ENCODE assay signal across 7 mouse cellular contexts in the genomic region with DNA sequence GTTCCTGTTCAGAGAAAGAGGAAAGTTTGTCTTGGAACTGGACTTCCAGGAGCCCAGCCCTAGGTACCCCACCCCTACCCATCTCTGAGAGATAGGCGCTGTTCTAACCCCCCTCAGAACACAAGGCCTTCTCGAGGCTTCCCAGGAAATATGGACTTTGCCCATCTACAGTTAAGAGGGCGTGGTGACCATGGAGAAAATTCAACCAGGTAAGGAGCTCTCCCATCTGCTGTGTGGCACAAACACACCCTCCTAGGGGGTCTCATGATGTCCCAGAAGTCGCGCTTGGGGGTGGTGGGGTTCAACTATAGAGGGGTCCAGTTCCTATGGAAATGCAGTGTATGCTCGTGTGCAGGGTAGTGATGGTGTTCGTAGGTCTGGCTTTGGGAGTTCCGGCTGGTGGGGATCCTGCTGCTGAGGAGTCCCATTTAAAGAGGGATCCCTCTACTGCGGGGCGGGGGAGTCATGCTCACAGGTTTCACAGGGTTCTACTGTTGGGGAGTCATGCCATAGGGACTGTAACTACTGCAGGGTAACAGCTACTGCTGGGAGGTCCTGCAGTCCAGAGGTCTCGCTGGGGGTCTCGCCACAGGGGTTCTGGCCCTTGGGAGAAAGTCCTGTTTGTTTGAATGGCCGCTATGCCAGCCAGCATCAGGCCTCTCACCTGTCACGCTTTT. TPM values are rescaled to one million over a fixed set of nuclear protein-coding genes. Genes with fewer than 3 reads are reported as not detected.
A peak's percentile ranks its signal among the peaks of the same experiment; 100 is the strongest.
DNase-seq lines count a peak whose midpoint lies in the region; ATAC-seq and TF ChIP-seq lines count a peak whose summit lies in the region.

No protein-coding gene starts in this region.

- peak overlapping the region; percentile 95 for H3K4me3 ChIP-seq in E14TG2a.4 (replicated peaks; ENCODE audit: low read length)
- H3K4me3 ChIP-seq in hindbrain, embryonic 14.5 days (replicated peaks; ENCODE audit: low read length): peak overlapping the region; percentile 71
- peak overlapping the region; percentile 79 to 88 for H3K4me3 ChIP-seq in liver, embryonic 14.5 days (ENCODE audit: insufficient read depth in 1 of 2, low read depth in 2 of 2, low read length in 2 of 2)

- H3K9me3 ChIP-seq in E14TG2a.4 (ENCODE audit: low read length): peaks cover 3% of the 10 kb centered on the region; the same call in 1 of the 2 replicates
- no peaks in the 10 kb centered on the region for H3K9me3 ChIP-seq in hindbrain, embryonic 14.5 days (ENCODE audit: control insufficient read depth, low read length)
- no peaks in the 10 kb centered on the region for H3K9me3 ChIP-seq in liver, embryonic 14.5 days (ENCODE audit: control insufficient read depth, low read length)

- peak overlapping the region; percentile 78 for H3K4me2 ChIP-seq in hindbrain, embryonic 14.5 days (replicated peaks)
- peak overlapping the region; percentile 84 for H3K4me2 ChIP-seq in liver, embryonic 14.5 days (ENCODE audit: low read depth)

- peak; percentile 13 for DNase-seq in A20 (ENCODE audit: low read depth, low spot score)
- no peak for DNase-seq in hindbrain, embryonic 14.5 days (ENCODE audit: low spot score)
- DNase-seq in liver, embryonic 14.5 days (ENCODE audit: low read depth in 3 of 3, low spot score in 3 of 3): no peak
- DNase-seq in spleen, postnatal 36 days (ENCODE audit: low spot score in 2 of 2): no peak
- no peak for DNase-seq in right cerebral cortex, adult 2 months (ENCODE audit: low spot score in 2 of 2)

- TF ChIP-seq EP300 in liver, embryonic 14.5 days (IDR thresholded peaks at IDR 0.05; ENCODE audit: low read depth): no peak

- H3K27ac ChIP-seq in hindbrain, embryonic 14.5 days: no peak overlapping the region
- no peak overlapping the region for H3K27ac ChIP-seq in liver, embryonic 14.5 days

- 22% methylated on average over 14 of the region's 14 CpGs for WGBS in hindbrain, embryonic 14.5 days
- WGBS in liver, embryonic 14.5 days (ENCODE audit: insufficient replicate concordance): 31% methylated on average over 14 of the region's 14 CpGs

- H3K9ac ChIP-seq in hindbrain, embryonic 14.5 days: peak overlapping the region; percentile 73
- H3K9ac ChIP-seq in liver, embryonic 14.5 days (replicated peaks): peak overlapping the region; percentile 97

- no peaks in the 10 kb centered on the region for H3K27me3 ChIP-seq in E14TG2a.4 (ENCODE audit: insufficient read depth, low read length)
- H3K27me3 ChIP-seq in hindbrain, embryonic 14.5 days (ENCODE audit: control insufficient read depth, insufficient read depth, low read length): peaks cover 27% of the 10 kb centered on the region
- no peaks in the 10 kb centered on the region for H3K27me3 ChIP-seq in liver, embryonic 14.5 days (ENCODE audit: control insufficient read depth, insufficient read depth, low read length)

- H3K4me1 ChIP-seq in E14TG2a.4 (replicated peaks; ENCODE audit: low read depth, low read length): peaks cover 79% of the 10 kb centered on the region
- H3K4me1 ChIP-seq in hindbrain, embryonic 14.5 days (replicated peaks; ENCODE audit: control insufficient read depth, insufficient read depth, low read length): no peaks in the 10 kb centered on the region; the same call in 1 of the 2 replicates
- H3K4me1 ChIP-seq in liver, embryonic 14.5 days (replicated peaks; ENCODE audit: control insufficient read depth in 2 of 2, insufficient read depth in 2 of 2, low read length in 1 of 2): peaks cover 22 to 35% of the 10 kb centered on the region in 2 experiments

- peaks cover 41% of the 10 kb centered on the region for H3K36me3 ChIP-seq in E14TG2a.4 (ENCODE audit: insufficient read depth, low read length)
- no peaks in the 10 kb centered on the region for H3K36me3 ChIP-seq in hindbrain, embryonic 14.5 days (replicated peaks; ENCODE audit: control insufficient read depth, insufficient read depth)
- H3K36me3 ChIP-seq in liver, embryonic 14.5 days (replicated peaks; ENCODE audit: control insufficient read depth, insufficient read depth, low read depth): no peaks in the 10 kb centered on the region; the same call in 1 of the 2 replicates

- no peak for TF ChIP-seq CTCF in E14TG2a.4 (conservative IDR thresholded peaks at IDR 0.05; ENCODE audit: low read length)
- TF ChIP-seq CTCF in liver, embryonic 14.5 days (IDR thresholded peaks at IDR 0.05; ENCODE audit: low read depth): no peak

- ATAC-seq in hindbrain, embryonic 14.5 days (ENCODE audit: low FRiP score): no peak
- no peak for ATAC-seq in liver, embryonic 14.5 days (ENCODE audit: insufficient read depth)
- no peak for ATAC-seq in activated CD4-positive, CD25-positive, alpha-beta regulatory T cell, adult 4 months

RNA-seq across cellular contexts. Expression of a gene that starts 0.9 kb away (rescaled TPM):
- polyA plus RNA-seq in hindbrain, embryonic 14.5 days (2014; fragmentation: Nextera tagmentation; extraction: Ambion mirVana): 11.7 and 12.6 TPM in 2 replicates
- 5.7 TPM in 2 replicates for polyA plus RNA-seq in liver, embryonic 14.5 days (2012; rRNA removed)
- polyA plus RNA-seq in liver, embryonic 14.5 days (2014; fragmentation: Nextera tagmentation; extraction: Ambion mirVana): 9.5 and 10.1 TPM in 2 replicates
- 1 to 10 TPM in 1 of 2 experiments, under 1 TPM in 1; 0.89 to 1.1 TPM for polyA plus RNA-seq in activated CD4-positive, CD25-positive, alpha-beta regulatory T cell, adult 4 months (2017; shearing (Covaris generic))

RNA-seq across cellular contexts. Expression of a gene that starts 40.6 kb away (rescaled TPM):
- polyA plus RNA-seq in hindbrain, embryonic 14.5 days (2014; fragmentation: Nextera tagmentation; extraction: Ambion mirVana): 331 and 347 TPM in 2 replicates
- 112 and 137 TPM in 2 replicates for polyA plus RNA-seq in liver, embryonic 14.5 days (2012; rRNA removed)
- polyA plus RNA-seq in liver, embryonic 14.5 days (2014; fragmentation: Nextera tagmentation; extraction: Ambion mirVana): 178 and 198 TPM in 2 replicates
- polyA plus RNA-seq in activated CD4-positive, CD25-positive, alpha-beta regulatory T cell, adult 4 months (2017; shearing (Covaris generic)): 10 to 100 TPM; 17.9 to 18.1 TPM

RNA-seq across cellular contexts. Expression of a gene that starts 54.4 kb away (rescaled TPM):
- not detected in 2 replicates for polyA plus RNA-seq in hindbrain, embryonic 14.5 days (2014; fragmentation: Nextera tagmentation; extraction: Ambion mirVana)
- polyA plus RNA-seq in liver, embryonic 14.5 days (2012; rRNA removed): not detected in 2 replicates
- polyA plus RNA-seq in liver, embryonic 14.5 days (2014; fragmentation: Nextera tagmentation; extraction: Ambion mirVana): not detected in 2 replicates
- polyA plus RNA-seq in activated CD4-positive, CD25-positive, alpha-beta regulatory T cell, adult 4 months (2017; shearing (Covaris generic)): not detected

Comparison
In these comparisons a context has a peak if more than half of its experiments do, and no peak if none do; other contexts are left out.
1. RNA of a gene that starts 40.6 kb away (polyA plus RNA-seq): 331 to 347 TPM in hindbrain, embryonic 14.5 days and 112 to 198 TPM in liver, embryonic 14.5 days; 17.9 to 18.1 TPM in activated CD4-positive, CD25-positive, alpha-beta regulatory T cell, adult 4 months; every median in the first group is over 4 times any median in the second.
2. Peak in every context shown above with its lines, with median percentiles within 50 percentile points of each other: H3K4me3 ChIP-seq.